Mouse (Mus musculus): ENCODE measurements at regions not wholly inside any gene's neighbourhood (a gene's known extent, or its start where the extent isn't known, plus 50 kb on each side); places are given as distances from the start of the nearest gene placed in this dataset.

DNA sequence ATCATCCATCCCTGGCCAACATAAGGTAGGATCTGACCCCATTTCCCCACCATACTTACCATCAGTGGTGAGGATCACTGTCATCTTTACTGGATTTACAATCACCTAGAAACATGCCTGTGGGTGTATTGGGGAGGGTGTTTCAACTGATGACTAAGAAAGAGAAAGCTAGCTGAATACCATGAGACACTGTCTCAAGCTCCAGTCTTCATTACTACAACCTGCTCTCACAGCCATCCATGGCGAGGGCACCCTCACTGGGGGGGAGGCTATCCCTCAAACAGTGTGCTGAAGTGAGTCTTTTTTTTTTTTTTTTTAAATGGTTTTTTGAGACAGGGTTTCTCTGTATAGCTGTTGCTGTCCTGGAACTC lies 154.9 kb downstream of the Qrsl1 start:
- peak; percentile 58 for TF ChIP-seq JUN (IDR thresholded peaks at IDR 0.05; ENCODE audit: insufficient read depth, low read depth, low read length)
- TF ChIP-seq TBP (conservative IDR thresholded peaks at IDR 0.05; ENCODE audit: low read depth, low read length): peak; percentile 81
- peak; percentile 63 for TF ChIP-seq ZNF384 (IDR thresholded peaks at IDR 0.05; ENCODE audit: low read depth, low read length)
- TF ChIP-seq MAFK (IDR thresholded peaks at IDR 0.05; ENCODE audit: insufficient replicate concordance, low read length): no peak
- TF ChIP-seq RAD21 (IDR thresholded peaks at IDR 0.05; ENCODE audit: low read depth, low read length): no peak
- peak; percentile 29; the same call in 1 of the 2 replicates for TF ChIP-seq MAX (IDR thresholded peaks at IDR 0.05; ENCODE audit: low read length)
- no peak; the same call in 1 of the 2 replicates for TF ChIP-seq NELFE (IDR thresholded peaks at IDR 0.05; ENCODE audit: low read depth, low read length)
- TF ChIP-seq IRF4 (IDR thresholded peaks at IDR 0.05; ENCODE audit: low read depth, low read length): peak; percentile 84
- TF ChIP-seq POLR2AphosphoS2 (IDR thresholded peaks at IDR 0.05; ENCODE audit: low read depth, low read length): no peak
- TF ChIP-seq MEF2A (IDR thresholded peaks at IDR 0.05; ENCODE audit: borderline replicate concordance, low read depth, low read length): no peak
- TF ChIP-seq CHD2 (IDR thresholded peaks at IDR 0.05; ENCODE audit: low read length): no peak
- peak; percentile 80 for TF ChIP-seq JUND (conservative IDR thresholded peaks at IDR 0.05; ENCODE audit: low read depth, low read length)
- dilution Hi-C loops (cut with MboI; ENCODE audit: extremely low pct_ligation_motif_present, extremely low pct_unique_long_range_greater_than_20kb, low sequenced_read_pairs): no loop called here
- H3K36me3 ChIP-seq (replicated peaks in 1 of 2; ENCODE audit: control insufficient read depth in 1 of 2, insufficient read depth in 1 of 2, low read length in 1 of 2): peaks cover 0 to 32% of the 10 kb centered on the region in 2 experiments
- H3K9ac ChIP-seq (ENCODE audit: insufficient read depth, low read depth): peak overlapping the region; percentile 49
- peak; percentile 84 for DNase-seq (ENCODE audit: extremely low read depth)
- H3K4me2 ChIP-seq (ENCODE audit: insufficient read depth, low read depth, poor library complexity, severe bottlenecking): peak overlapping the region; percentile 77; the same call in 1 of the 2 replicates
- peak overlapping the region; percentile 33 to 45 (median 33) for H3K4me3 ChIP-seq (replicated peaks in 1 of 3; ENCODE audit: low read depth in 2 of 3, low read length in 2 of 3, poor library complexity in 1 of 3)
- in situ Hi-C loops (cut with MboI; ENCODE audit: low pct_ligation_motif_present, low pct_unique_long_range_greater_than_20kb, low sequenced_read_pairs): no loop called here
- H3K27ac ChIP-seq (ENCODE audit: insufficient read depth, low read depth): peak overlapping the region; percentile 96
- H3K4me1 ChIP-seq (ENCODE audit: control insufficient read depth in 1 of 2, insufficient read depth in 2 of 2): peaks cover 31 to 70% of the 10 kb centered on the region in 2 experiments
- no peaks in the 10 kb centered on the region for H3K27me3 ChIP-seq (replicated peaks)
- H3K79me2 ChIP-seq (replicated peaks; ENCODE audit: control insufficient read depth, extremely low read depth, insufficient read depth, poor library complexity, severe bottlenecking): peaks cover 30% of the 10 kb centered on the region
- H3K9me3 ChIP-seq (replicated peaks; ENCODE audit: low read length): peaks cover 8% of the 10 kb centered on the region

- DNase-seq (ENCODE audit: extremely low read depth): peak; percentile 71
- Histone ChIP-seq H3K4me3 (replicated peaks in 1 of 3; ENCODE audit: low read depth in 2 of 3, low read length in 2 of 3, poor library complexity in 1 of 3) (peak overlapping the region in 2 of 3 experiments; percentile 11 to 45), H3K4me1 (ENCODE audit: control insufficient read depth in 1 of 2, insufficient read depth in 2 of 2) (peaks cover 32 to 74% of the 10 kb centered on the region in 2 experiments), H3K27ac (ENCODE audit: insufficient read depth, low read depth) (peak overlapping the region; percentile 96), H3K79me2 (replicated peaks; ENCODE audit: control insufficient read depth, extremely low read depth, insufficient read depth, poor library complexity, severe bottlenecking) (peaks cover 32% of the 10 kb centered on the region), H3K9ac (ENCODE audit: insufficient read depth, low read depth) (peak overlapping the region; percentile 49), H3K27me3 (replicated peaks) (no peaks in the 10 kb centered on the region), H3K9me3 (replicated peaks; ENCODE audit: low read length) (peaks cover 8% of the 10 kb centered on the region), H3K36me3 (replicated peaks in 1 of 2; ENCODE audit: control insufficient read depth in 1 of 2, insufficient read depth in 1 of 2, low read length in 1 of 2) (peaks cover 0 to 41% of the 10 kb centered on the region in 2 experiments), H3K4me2 (ENCODE audit: insufficient read depth, low read depth, poor library complexity, severe bottlenecking) (peak overlapping the region; percentile 54)
- in situ Hi-C loops (cut with MboI; ENCODE audit: low pct_ligation_motif_present, low pct_unique_long_range_greater_than_20kb, low sequenced_read_pairs) (no loop called here), dilution Hi-C loops (cut with MboI; ENCODE audit: extremely low pct_ligation_motif_present, extremely low pct_unique_long_range_greater_than_20kb, low sequenced_read_pairs) (no loop called here)
- TF ChIP-seq MYC (IDR thresholded peaks at IDR 0.05; ENCODE audit: low read depth, low read length) (0 out of 2 replicates have a peak, but pooled peaks have one; percentile 6), MXI1 (IDR thresholded peaks at IDR 0.05; ENCODE audit: low read depth, low read length) (0 out of 2 replicates have a peak, but pooled peaks have one; percentile 41), ETS1 (conservative IDR thresholded peaks at IDR 0.05; ENCODE audit: low read depth, low read length) (peak; percentile 32), BHLHE40 (IDR thresholded peaks at IDR 0.05; ENCODE audit: low read depth, low read length) (peak; percentile 63), RCOR1 (conservative IDR thresholded peaks at IDR 0.05; ENCODE audit: low read depth, low read length) (no peak), MAX (IDR thresholded peaks at IDR 0.05; ENCODE audit: low read length) (no peak), ZMIZ1 (IDR thresholded peaks at IDR 0.05; ENCODE audit: low read depth, low read length) (peak; percentile 45; the same call in 1 of the 2 replicates), POLR2A (IDR thresholded peaks at IDR 0.05; ENCODE audit: low read depth, low read length) (peak; percentile 54), NELFE (IDR thresholded peaks at IDR 0.05; ENCODE audit: low read depth, low read length) (peak; percentile 30; the same call in 1 of the 2 replicates), POLR2AphosphoS2 (IDR thresholded peaks at IDR 0.05; ENCODE audit: low read depth, low read length) (0 out of 2 replicates have a peak, but pooled peaks have one; percentile 46), PAX5 (IDR thresholded peaks at IDR 0.05; ENCODE audit: low read length) (no peak), NRF1 (IDR thresholded peaks at IDR 0.05; ENCODE audit: low read depth, low read length) (no peak)
Measured at GRCm38 (mm10) chr10:43747541-43747940, 154.0 kb downstream of the Qrsl1 start.
